Mouse (Mus musculus): ENCODE results near the gene Lrriq4.

GRCm38 (mm10) chr3:30687216-30687615 is 42.9 kb downstream of the Lrriq4 start:
- TF ChIP-seq CTCF (IDR thresholded peaks at IDR 0.05) (no peak), POLR2A (IDR thresholded peaks at IDR 0.05; ENCODE audit: insufficient read depth, low read depth, low read length) (no peak), EP300 (IDR thresholded peaks at IDR 0.05; ENCODE audit: insufficient read depth, low read depth, low read length) (no peak)
